Mouse (Mus musculus): ENCODE measurements around the gene Trim9. TPM values are rescaled to one million over a fixed set of nuclear protein-coding genes. Genes with fewer than 3 reads are reported as not detected.

The Trim9 gene
- polyA plus RNA-seq, 1 experiment = not detected

- no peak for TF ChIP-seq POLR2A (IDR thresholded peaks at IDR 0.05; ENCODE audit: borderline replicate concordance, control insufficient read depth, low read depth, low read length)
- no peak for TF ChIP-seq CTCF (IDR thresholded peaks at IDR 0.05; ENCODE audit: control insufficient read depth, insufficient read depth, low read length)
- no peak overlapping the region for H3K27ac ChIP-seq (ENCODE audit: control insufficient read depth, insufficient read depth, low read depth, low read length, poor library complexity)
- WGBS = 80% methylated on average over 4 of the region's 4 CpGs
- H3K4me3 ChIP-seq (replicated peaks; ENCODE audit: control insufficient read depth, low read depth, low read length) = no peak overlapping the region
- H3K4me1 ChIP-seq (ENCODE audit: control insufficient read depth, insufficient read depth, low read length) = peaks cover 1% of the 10 kb centered on the region; the same call in 1 of the 2 replicates
Measured at GRCm38 (mm10) chr12:70212501-70212900, 134.9 kb downstream of the Trim9 start.

GRCm38 (mm10) chr12:70208214-70208613 is 139.2 kb downstream of the Trim9 start:
- WGBS = 79% methylated on average over 5 of the region's 5 CpGs
- TF ChIP-seq CTCF (IDR thresholded peaks at IDR 0.05; ENCODE audit: control insufficient read depth, insufficient read depth, low read length) = no peak
- TF ChIP-seq POLR2A (IDR thresholded peaks at IDR 0.05; ENCODE audit: borderline replicate concordance, control insufficient read depth, low read depth, low read length) = no peak
- Histone ChIP-seq H3K4me3 (replicated peaks; ENCODE audit: control insufficient read depth, low read depth, low read length) (no peak overlapping the region), H3K4me1 (ENCODE audit: control insufficient read depth, insufficient read depth, low read length) (peaks cover 1% of the 10 kb centered on the region; the same call in 1 of the 2 replicates), H3K27ac (ENCODE audit: control insufficient read depth, insufficient read depth, low read depth, low read length, poor library complexity) (no peak overlapping the region)

- 88% methylated on average over 8 of the region's 8 CpGs for WGBS
- TF ChIP-seq POLR2A (IDR thresholded peaks at IDR 0.05; ENCODE audit: borderline replicate concordance, control insufficient read depth, low read depth, low read length) = no peak
- no peak for TF ChIP-seq CTCF (IDR thresholded peaks at IDR 0.05; ENCODE audit: control insufficient read depth, insufficient read depth, low read length)
- Histone ChIP-seq H3K4me3 (replicated peaks; ENCODE audit: control insufficient read depth, low read depth, low read length) (no peak overlapping the region), H3K27ac (ENCODE audit: control insufficient read depth, insufficient read depth, low read depth, low read length, poor library complexity) (no peak overlapping the region), H3K4me1 (ENCODE audit: control insufficient read depth, insufficient read depth, low read length) (no peaks in the 10 kb centered on the region; the same call in 1 of the 2 replicates)
Measured at GRCm38 (mm10) chr12:70204433-70204832, 143.0 kb downstream of the Trim9 start.

GRCm38 (mm10) chr12:70201926-70202529 is 145.4 kb downstream of the Trim9 start:
- TF ChIP-seq CTCF (IDR thresholded peaks at IDR 0.05; ENCODE audit: control insufficient read depth, insufficient read depth, low read length) = no peak
- TF ChIP-seq POLR2A (IDR thresholded peaks at IDR 0.05; ENCODE audit: borderline replicate concordance, control insufficient read depth, low read depth, low read length) = no peak
- Histone ChIP-seq H3K27ac (ENCODE audit: control insufficient read depth, insufficient read depth, low read depth, low read length, poor library complexity) (no peak overlapping the region), H3K4me3 (replicated peaks; ENCODE audit: control insufficient read depth, low read depth, low read length) (no peak overlapping the region), H3K4me1 (ENCODE audit: control insufficient read depth, insufficient read depth, low read length) (no peaks in the 10 kb centered on the region)
- 43% methylated on average over 5 of the region's 5 CpGs for WGBS

- no peak for TF ChIP-seq CTCF (IDR thresholded peaks at IDR 0.05; ENCODE audit: control insufficient read depth, insufficient read depth, low read length)
- no peak for TF ChIP-seq POLR2A (IDR thresholded peaks at IDR 0.05; ENCODE audit: borderline replicate concordance, control insufficient read depth, low read depth, low read length)
- Histone ChIP-seq H3K27ac (ENCODE audit: control insufficient read depth, insufficient read depth, low read depth, low read length, poor library complexity) (no peak overlapping the region), H3K4me3 (replicated peaks; ENCODE audit: control insufficient read depth, low read depth, low read length) (no peak overlapping the region), H3K4me1 (ENCODE audit: control insufficient read depth, insufficient read depth, low read length) (no peaks in the 10 kb centered on the region)
- WGBS = 72% methylated on average over 5 of the region's 5 CpGs
Measured at GRCm38 (mm10) chr12:70196341-70196740, 151.1 kb downstream of the Trim9 start.

GRCm38 (mm10) chr12:70195426-70195825 is 152.0 kb downstream of the Trim9 start:
- no peaks in the 10 kb centered on the region for H3K4me1 ChIP-seq (ENCODE audit: control insufficient read depth, insufficient read depth, low read length)
- no peak for TF ChIP-seq CTCF (IDR thresholded peaks at IDR 0.05; ENCODE audit: control insufficient read depth, insufficient read depth, low read length)
- TF ChIP-seq POLR2A (IDR thresholded peaks at IDR 0.05; ENCODE audit: borderline replicate concordance, control insufficient read depth, low read depth, low read length) = no peak
- H3K4me3 ChIP-seq (replicated peaks; ENCODE audit: control insufficient read depth, low read depth, low read length) = no peak overlapping the region
- 94% methylated on average over 6 of the region's 6 CpGs for WGBS
- H3K27ac ChIP-seq (ENCODE audit: control insufficient read depth, insufficient read depth, low read depth, low read length, poor library complexity) = no peak overlapping the region

Other genes with a start within 250 kb of the Trim9 start
- 19.3 and 28.5 TPM in 2 replicates for gene Nin, start 233.9 kb downstream of the Trim9 start, polyA plus RNA-seq (2011; ENCODE audit: insufficient read depth, insufficient read length, low replicate concordance, missing spikeins)
- 1.6 TPM in 1 of 2 replicates, not detected in the other for gene Abhd12b, start 193.5 kb downstream of the Trim9 start, polyA plus RNA-seq (2011; ENCODE audit: insufficient read depth, insufficient read length, low replicate concordance, missing spikeins)
- gene Pygl, start 116.1 kb downstream of the Trim9 start, polyA plus RNA-seq (2011; ENCODE audit: insufficient read depth, insufficient read length, low replicate concordance, missing spikeins) = 54.4 and 101 TPM in 2 replicates
- gene Tmx1, start 105.5 kb upstream of the Trim9 start, polyA plus RNA-seq (2011; ENCODE audit: insufficient read depth, insufficient read length, low replicate concordance, missing spikeins) = 58.4 and 64.2 TPM in 2 replicates